Mouse (Mus musculus): Measurements from ENCODE around the gene Sapcd2. TPM values are rescaled to one million over a fixed set of nuclear protein-coding genes. Genes with fewer than 3 reads are reported as not detected.

The Sapcd2 gene
- polyA plus RNA-seq, 1 experiment from 2014 or later: 43.2 TPM

- Histone ChIP-seq H3K4me2 (ENCODE audit: low read length) (peak overlapping the region; percentile 94), H3K27ac (ENCODE audit: low read depth) (no peak overlapping the region), H3K4me1 (replicated peaks; ENCODE audit: control insufficient read depth, insufficient read depth, low read length) (no peaks in the 10 kb centered on the region), H3K9me3 (ENCODE audit: control insufficient read depth, low read length) (no peaks in the 10 kb centered on the region), H3K4me3 (ENCODE audit: low read depth, low read length) (peak overlapping the region; percentile 74), H3K36me3 (ENCODE audit: control insufficient read depth, insufficient read depth, low read length) (0 out of 2 replicates have a peak, but pooled peaks cover 3% of the 10 kb centered on the region), H3K27me3 (replicated peaks; ENCODE audit: control insufficient read depth, insufficient read depth, low read length) (no peaks in the 10 kb centered on the region), H3K9ac (ENCODE audit: low read length) (peak overlapping the region; percentile 48)
- ATAC-seq (replicated peaks; ENCODE audit: low FRiP score, low TSS enrichment, low read depth) (peak; percentile 7), DNase-seq (ENCODE audit: low spot score) (peak; percentile 59)
- 35% methylated on average over 9 of the region's 9 CpGs for WGBS
Measured at GRCm38 (mm10) chr2:25364761-25365090, 7.4 kb upstream of the Sapcd2 start.

DNA sequence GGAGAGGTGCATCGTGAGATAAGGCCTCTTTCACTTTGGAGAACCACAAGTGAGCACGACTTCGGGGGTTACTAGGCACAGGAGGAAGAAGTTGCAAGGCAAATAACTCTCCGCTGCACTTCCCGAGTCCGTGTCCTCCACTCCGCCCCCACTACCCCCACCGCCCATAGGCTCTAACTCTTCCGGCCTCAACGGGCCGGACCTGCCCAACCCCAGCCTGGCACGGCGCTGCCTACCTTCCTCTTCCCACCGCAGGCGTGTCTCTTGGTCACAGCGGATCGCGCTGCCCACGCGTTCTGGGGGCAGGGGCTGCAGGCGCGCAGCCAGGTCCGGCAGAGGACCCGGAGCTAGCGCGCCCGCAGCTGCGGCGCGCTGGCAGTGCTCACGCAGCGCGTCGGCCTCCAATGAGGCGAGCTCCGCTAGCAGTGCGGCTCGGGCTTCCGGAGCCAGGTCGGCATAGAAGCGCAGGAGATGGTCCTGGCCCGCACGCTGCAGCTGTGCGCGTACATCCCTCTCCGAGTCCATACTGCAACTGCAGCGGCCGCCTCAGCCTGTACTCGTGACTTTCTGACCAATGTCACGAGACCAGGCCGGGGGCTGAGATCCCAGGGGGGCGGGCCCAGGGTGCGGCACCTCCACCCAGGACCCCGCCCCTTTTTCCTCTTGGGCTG lies 6.9 kb upstream of the Sapcd2 start, which contains the start of gene Uap1l1:
Gene Uap1l1 (minus strand): TSS at position 592 of the 671 bp plus-strand sequence.
- Histone ChIP-seq H3K4me2 (ENCODE audit: low read length) (peak within 1 kb of the TSS; percentile 94), H3K9me3 (ENCODE audit: control insufficient read depth, low read length) (no peaks in the 10 kb centered on the region), H3K4me3 (ENCODE audit: low read depth, low read length) (peak within 1 kb of the TSS; percentile 74), H3K4me1 (replicated peaks; ENCODE audit: control insufficient read depth, insufficient read depth, low read length) (no peaks in the 10 kb centered on the region), H3K36me3 (ENCODE audit: control insufficient read depth, insufficient read depth, low read length) (0 out of 2 replicates have a peak, but pooled peaks cover 3% of the 10 kb centered on the region), H3K27ac (ENCODE audit: low read depth) (no peak within 1 kb of the TSS), H3K9ac (ENCODE audit: low read length) (peak within 1 kb of the TSS; percentile 48), H3K27me3 (replicated peaks; ENCODE audit: control insufficient read depth, insufficient read depth, low read length) (no peaks in the 10 kb centered on the region)
- WGBS: under 1% methylated on average over 53 of the region's 54 CpGs
- DNase-seq (ENCODE audit: low spot score) (peak; percentile 88), ATAC-seq (replicated peaks; ENCODE audit: low FRiP score, low TSS enrichment, low read depth) (peak; percentile 83)

- no peak for ATAC-seq (replicated peaks; ENCODE audit: low FRiP score, low TSS enrichment, low read depth)
- Histone ChIP-seq H3K9ac (ENCODE audit: low read length) (no peak overlapping the region), H3K27me3 (replicated peaks; ENCODE audit: control insufficient read depth, insufficient read depth, low read length) (no peaks in the 10 kb centered on the region), H3K36me3 (ENCODE audit: control insufficient read depth, insufficient read depth, low read length) (peaks cover 3% of the 10 kb centered on the region; the same call in 1 of the 2 replicates), H3K4me3 (ENCODE audit: low read depth, low read length) (no peak overlapping the region), H3K4me2 (ENCODE audit: low read length) (no peak overlapping the region), H3K4me1 (replicated peaks; ENCODE audit: control insufficient read depth, insufficient read depth, low read length) (peaks cover 14% of the 10 kb centered on the region), H3K27ac (ENCODE audit: low read depth) (no peak overlapping the region), H3K9me3 (ENCODE audit: control insufficient read depth, low read length) (no peaks in the 10 kb centered on the region)
- WGBS: 85% methylated on average over 3 of the region's 3 CpGs
- DNase-seq (ENCODE audit: low spot score): no peak
Measured at GRCm38 (mm10) chr2:25369996-25370395, 2.1 kb upstream of the Sapcd2 start.

DNA sequence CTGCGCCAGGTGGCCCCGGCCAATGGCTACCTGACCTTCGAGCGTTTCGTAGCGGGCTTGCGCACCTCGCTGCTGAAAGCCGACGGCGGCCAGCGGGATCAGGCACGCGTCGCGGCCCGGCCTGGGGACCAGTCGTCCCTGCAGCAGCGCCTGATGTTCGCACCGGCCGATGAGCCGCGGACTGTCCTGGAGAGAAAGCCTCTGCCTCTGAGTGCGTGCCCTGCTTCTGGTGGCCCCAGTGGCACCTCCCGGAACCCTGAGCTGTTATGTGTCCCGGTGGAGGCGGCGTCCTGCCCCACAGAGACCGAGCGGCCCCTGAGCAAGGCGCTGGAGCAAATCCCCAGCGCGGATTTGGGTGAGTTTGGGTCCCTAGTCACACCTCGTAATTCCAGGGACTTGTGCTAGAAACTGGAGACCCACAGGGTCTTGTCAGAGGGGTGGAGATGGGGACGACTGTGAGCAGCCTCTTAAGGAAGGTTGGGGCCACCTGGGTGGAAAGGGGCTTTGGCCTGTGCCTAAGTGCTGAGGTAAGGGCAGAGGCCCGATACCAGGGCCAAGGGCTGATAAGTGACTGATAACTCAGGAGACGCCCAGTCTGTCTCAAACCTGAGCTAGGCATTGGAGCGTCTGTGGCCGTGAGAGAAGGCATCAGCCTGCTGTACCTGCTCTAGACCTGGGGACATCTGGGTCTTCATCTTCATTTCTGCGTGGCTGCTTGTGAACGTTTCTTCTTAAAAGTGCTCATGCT lies 697 bp downstream of the Sapcd2 start:
- peak overlapping the region; percentile 95 for H3K4me2 ChIP-seq (ENCODE audit: low read length)
- peaks cover 14% of the 10 kb centered on the region for H3K4me1 ChIP-seq (replicated peaks; ENCODE audit: control insufficient read depth, insufficient read depth, low read length)
- no peaks in the 10 kb centered on the region for H3K27me3 ChIP-seq (replicated peaks; ENCODE audit: control insufficient read depth, insufficient read depth, low read length)
- WGBS: 2% methylated on average over 42 of the region's 42 CpGs
- H3K36me3 ChIP-seq (ENCODE audit: control insufficient read depth, insufficient read depth, low read length): peaks cover 28% of the 10 kb centered on the region
- no peaks in the 10 kb centered on the region for H3K9me3 ChIP-seq (ENCODE audit: control insufficient read depth, low read length)
- H3K27ac ChIP-seq (ENCODE audit: low read depth): no peak overlapping the region
- peak overlapping the region; percentile 59 for H3K9ac ChIP-seq (ENCODE audit: low read length)
- DNase-seq (ENCODE audit: low spot score) (no peak), ATAC-seq (replicated peaks; ENCODE audit: low FRiP score, low TSS enrichment, low read depth) (peak; percentile 20; the same call in 1 of the 2 replicates)
- H3K4me3 ChIP-seq (ENCODE audit: low read depth, low read length): peak overlapping the region; percentile 69

GRCm38 (mm10) chr2:25373431-25373830 lies 1.3 kb downstream of the Sapcd2 start:
- H3K27me3 ChIP-seq (replicated peaks; ENCODE audit: control insufficient read depth, insufficient read depth, low read length): no peaks in the 10 kb centered on the region
- 44% methylated on average over 2 of the region's 2 CpGs for WGBS
- no peak for ATAC-seq (replicated peaks; ENCODE audit: low FRiP score, low TSS enrichment, low read depth)
- no peaks in the 10 kb centered on the region for H3K9me3 ChIP-seq (ENCODE audit: control insufficient read depth, low read length)
- H3K4me3 ChIP-seq (ENCODE audit: low read depth, low read length): peak overlapping the region; percentile 69
- H3K9ac ChIP-seq (ENCODE audit: low read length): peak overlapping the region; percentile 59
- H3K4me1 ChIP-seq (replicated peaks; ENCODE audit: control insufficient read depth, insufficient read depth, low read length): peaks cover 14% of the 10 kb centered on the region
- no peak for DNase-seq (ENCODE audit: low spot score)
- peaks cover 34% of the 10 kb centered on the region for H3K36me3 ChIP-seq (ENCODE audit: control insufficient read depth, insufficient read depth, low read length)
- peak overlapping the region; percentile 95 for H3K4me2 ChIP-seq (ENCODE audit: low read length)
- no peak overlapping the region for H3K27ac ChIP-seq (ENCODE audit: low read depth)

- ATAC-seq (replicated peaks; ENCODE audit: low FRiP score, low TSS enrichment, low read depth) (no peak), DNase-seq (ENCODE audit: low spot score) (no peak)
- no peaks in the 10 kb centered on the region for H3K27me3 ChIP-seq (replicated peaks; ENCODE audit: control insufficient read depth, insufficient read depth, low read length)
- H3K9me3 ChIP-seq (ENCODE audit: control insufficient read depth, low read length): no peaks in the 10 kb centered on the region
- H3K4me3 ChIP-seq (ENCODE audit: low read depth, low read length): no peak overlapping the region
- H3K36me3 ChIP-seq (ENCODE audit: control insufficient read depth, insufficient read depth, low read length): peaks cover 35% of the 10 kb centered on the region
- WGBS: 60% methylated on average over 4 of the region's 4 CpGs
- peaks cover 14% of the 10 kb centered on the region for H3K4me1 ChIP-seq (replicated peaks; ENCODE audit: control insufficient read depth, insufficient read depth, low read length)
- H3K4me2 ChIP-seq (ENCODE audit: low read length): no peak overlapping the region
- H3K27ac ChIP-seq (ENCODE audit: low read depth): no peak overlapping the region
- H3K9ac ChIP-seq (ENCODE audit: low read length): no peak overlapping the region
Measured at GRCm38 (mm10) chr2:25376589-25376988, 4.5 kb downstream of the Sapcd2 start.

GRCm38 (mm10) chr2:25384492-25384891 lies 12.4 kb downstream of the Sapcd2 start:
- H3K9ac ChIP-seq (ENCODE audit: low read length): no peak overlapping the region
- no peaks in the 10 kb centered on the region for H3K9me3 ChIP-seq (ENCODE audit: control insufficient read depth, low read length)
- ATAC-seq (replicated peaks; ENCODE audit: low FRiP score, low TSS enrichment, low read depth): no peak
- no peak for DNase-seq (ENCODE audit: low spot score)
- H3K27ac ChIP-seq (ENCODE audit: low read depth): no peak overlapping the region
- H3K4me3 ChIP-seq (ENCODE audit: low read depth, low read length): no peak overlapping the region
- no peaks in the 10 kb centered on the region for H3K27me3 ChIP-seq (replicated peaks; ENCODE audit: control insufficient read depth, insufficient read depth, low read length)
- H3K36me3 ChIP-seq (ENCODE audit: control insufficient read depth, insufficient read depth, low read length): no peaks in the 10 kb centered on the region
- WGBS: 65% methylated on average over 5 of the region's 5 CpGs
- H3K4me2 ChIP-seq (ENCODE audit: low read length): no peak overlapping the region
- no peaks in the 10 kb centered on the region for H3K4me1 ChIP-seq (replicated peaks; ENCODE audit: control insufficient read depth, insufficient read depth, low read length)

GRCm38 (mm10) chr2:25391266-25391665 lies 19.1 kb downstream of the Sapcd2 start:
- H3K36me3 ChIP-seq (ENCODE audit: control insufficient read depth, insufficient read depth, low read length): no peaks in the 10 kb centered on the region
- H3K4me3 ChIP-seq (ENCODE audit: low read depth, low read length): no peak overlapping the region
- H3K4me1 ChIP-seq (replicated peaks; ENCODE audit: control insufficient read depth, insufficient read depth, low read length): peaks cover 12% of the 10 kb centered on the region
- ATAC-seq (replicated peaks; ENCODE audit: low FRiP score, low TSS enrichment, low read depth) (no peak), DNase-seq (ENCODE audit: low spot score) (no peak)
- H3K27me3 ChIP-seq (replicated peaks; ENCODE audit: control insufficient read depth, insufficient read depth, low read length): peaks cover 18% of the 10 kb centered on the region
- H3K9ac ChIP-seq (ENCODE audit: low read length): no peak overlapping the region
- H3K9me3 ChIP-seq (ENCODE audit: control insufficient read depth, low read length): no peaks in the 10 kb centered on the region
- no peak overlapping the region for H3K27ac ChIP-seq (ENCODE audit: low read depth)
- WGBS: 64% methylated on average over 5 of the region's 5 CpGs
- no peak overlapping the region for H3K4me2 ChIP-seq (ENCODE audit: low read length)

Data from intestine, embryonic 14.5 days (tissue).